Mouse (Mus musculus): Measurements from ENCODE around the gene Tbc1d4. TPM values are rescaled to one million over a fixed set of nuclear protein-coding genes. Genes with fewer than 3 reads are reported as not detected.
A peak's percentile ranks its signal among the peaks of the same experiment; 100 is the strongest.
"Not testable (repeated sequence)": the region's sequence is repeated elsewhere in the genome, so short reads cannot be mapped to it uniquely, and the experiment has no call there.

Gene Tbc1d4
- polyA plus RNA-seq, 1 experiment from 2014 or later = 11.2 TPM

DNA sequence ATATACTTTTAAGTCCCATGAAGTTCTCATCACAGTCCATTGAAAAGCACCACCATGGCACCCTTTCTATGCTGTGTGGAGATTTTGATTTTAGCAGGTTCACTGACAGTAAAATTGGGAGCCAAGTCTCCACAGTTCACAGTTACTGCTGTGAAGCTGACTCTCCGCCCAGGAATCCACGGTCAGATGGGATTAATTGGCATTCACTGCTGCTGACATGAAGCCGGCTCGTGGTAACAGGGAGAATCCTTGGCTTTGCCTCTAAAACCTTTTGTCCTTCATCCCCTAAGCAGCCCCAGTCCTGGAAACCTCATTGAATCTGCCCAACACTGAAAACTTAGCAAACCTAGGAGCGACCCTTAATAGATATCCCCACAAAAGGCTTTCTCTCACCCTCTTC, 17.9 kb downstream of the Tbc1d4 start:
- no peak overlapping the region for H3K4me2 ChIP-seq (replicated peaks)
- no peaks in the 10 kb centered on the region for H3K9me3 ChIP-seq (replicated peaks)
- no peak overlapping the region for H3K9ac ChIP-seq
- H3K4me1 ChIP-seq = no peaks in the 10 kb centered on the region
- no peaks in the 10 kb centered on the region for H3K27me3 ChIP-seq
- WGBS = 76% methylated on average over 5 of the region's 5 CpGs
- H3K4me3 ChIP-seq = no peak overlapping the region
- no peaks in the 10 kb centered on the region for H3K36me3 ChIP-seq
- ATAC-seq (ENCODE audit: low FRiP score) = no peak
- H3K27ac ChIP-seq = no peak overlapping the region

DNA sequence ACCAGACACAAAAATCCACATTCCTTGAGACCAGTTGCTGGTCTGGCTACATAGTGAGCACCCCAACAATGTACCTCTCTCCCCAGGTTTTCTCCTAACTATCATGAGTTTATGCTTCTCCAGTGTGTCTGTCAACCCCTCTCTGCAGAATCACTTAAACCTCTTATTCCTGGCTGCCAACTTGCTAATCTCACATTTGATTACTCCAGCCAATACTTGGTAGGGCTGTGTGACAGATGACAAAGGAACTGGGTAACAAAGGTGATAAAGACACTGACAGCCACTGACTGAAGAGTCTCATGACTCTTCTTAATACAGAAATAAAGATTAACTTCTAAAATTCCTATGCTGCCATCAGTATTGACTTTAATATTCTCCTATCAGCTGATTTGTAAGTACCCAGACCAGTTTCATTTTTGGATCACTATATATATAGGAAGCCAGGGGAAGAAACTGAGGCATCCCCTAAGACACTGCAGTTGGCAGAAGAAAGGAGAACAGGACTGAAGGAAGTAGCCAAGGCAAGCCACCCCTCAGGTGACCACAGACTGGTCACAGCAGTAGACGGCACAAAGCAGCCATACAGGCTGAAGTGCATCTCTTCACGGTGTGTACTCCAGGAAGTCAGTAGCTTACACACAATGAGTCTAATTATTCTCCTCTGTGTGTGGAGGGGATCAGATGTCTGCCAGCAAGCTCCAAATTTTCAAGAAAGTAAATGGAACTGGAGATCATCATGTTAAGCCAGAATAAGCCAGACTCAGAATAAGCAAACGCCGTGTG, 20.6 kb downstream of the Tbc1d4 start:
- ATAC-seq (ENCODE audit: low FRiP score); H3K4me2 ChIP-seq (replicated peaks); H3K27me3 ChIP-seq; H3K4me1 ChIP-seq; H3K36me3 ChIP-seq; H3K27ac ChIP-seq; H3K9me3 ChIP-seq (replicated peaks); H3K4me3 ChIP-seq; H3K9ac ChIP-seq: not testable (repeated sequence)
- 78% methylated on average over 3 of the region's 4 CpGs for WGBS

DNA sequence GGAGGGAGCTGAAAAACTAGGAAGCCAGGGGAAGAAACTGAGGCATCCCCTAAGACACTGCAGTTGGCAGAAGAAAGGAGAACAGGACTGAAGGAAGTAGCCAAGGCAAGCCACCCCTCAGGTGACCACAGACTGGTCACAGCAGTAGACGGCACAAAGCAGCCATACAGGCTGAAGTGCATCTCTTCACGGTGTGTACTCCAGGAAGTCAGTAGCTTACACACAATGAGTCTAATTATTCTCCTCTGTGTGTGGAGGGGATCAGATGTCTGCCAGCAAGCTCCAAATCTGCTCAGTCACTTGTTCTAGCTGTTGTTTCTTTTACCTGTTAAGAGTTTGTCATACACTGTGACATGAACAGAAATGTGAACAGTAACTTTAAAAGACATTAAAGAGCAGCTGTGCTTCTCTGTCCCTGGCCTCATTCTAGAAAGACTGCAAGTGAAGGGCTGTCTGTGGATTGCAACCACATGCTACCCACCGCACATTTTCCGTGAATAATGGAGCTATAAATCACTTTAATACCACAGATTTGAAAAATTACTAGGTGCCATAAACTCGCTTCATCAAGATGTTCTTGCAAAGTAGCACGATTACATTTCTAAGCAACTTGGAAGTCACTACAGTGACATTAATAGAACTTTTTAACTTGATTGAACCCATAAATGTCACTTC, 21.5 kb downstream of the Tbc1d4 start:
- H3K4me1 ChIP-seq; H3K27ac ChIP-seq; H3K4me3 ChIP-seq; H3K36me3 ChIP-seq; H3K9me3 ChIP-seq (replicated peaks); H3K27me3 ChIP-seq; H3K9ac ChIP-seq; H3K4me2 ChIP-seq (replicated peaks); ATAC-seq (ENCODE audit: low FRiP score): not testable (repeated sequence)
- 77% methylated on average over 4 of the region's 6 CpGs for WGBS

DNA sequence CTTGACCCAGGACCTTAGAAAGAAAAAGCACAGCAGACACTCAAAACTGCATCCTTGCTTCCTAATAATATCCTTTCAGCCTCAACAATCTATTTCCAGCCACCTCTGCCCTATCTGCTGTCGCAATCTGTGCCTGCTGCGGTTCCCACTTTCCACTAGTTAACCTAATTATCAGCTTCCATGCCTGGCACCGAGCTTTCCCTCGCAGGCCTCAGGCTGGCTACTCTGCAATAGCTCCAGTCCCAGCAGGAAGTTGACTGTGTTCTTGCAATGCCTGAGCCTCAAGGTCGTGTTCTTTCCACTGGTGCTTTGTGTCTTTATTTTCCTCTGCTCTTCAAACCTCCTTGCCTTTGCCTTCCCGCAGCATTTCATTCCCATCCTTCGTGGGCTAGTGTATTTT, 22.9 kb downstream of the Tbc1d4 start:
- WGBS = 70% methylated on average over 7 of the region's 7 CpGs

DNA sequence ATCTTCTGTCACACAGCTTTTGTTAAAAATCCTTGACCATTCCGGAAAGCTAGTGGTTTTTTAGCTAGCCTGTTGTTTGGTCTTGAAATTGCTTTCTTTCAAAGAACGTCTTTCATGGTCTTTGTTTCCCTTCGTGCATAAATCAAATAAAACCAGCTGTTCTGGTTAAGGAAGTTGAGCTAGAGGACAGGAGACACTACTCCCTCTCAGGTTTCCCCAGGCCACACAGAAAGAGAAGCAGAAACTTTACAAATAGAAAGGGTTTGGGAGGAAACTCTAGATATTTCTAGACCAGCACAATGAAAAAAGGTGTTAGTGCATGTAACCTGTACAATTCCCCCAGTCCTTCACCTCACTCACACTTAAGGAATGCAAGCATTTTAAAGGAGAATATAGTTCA, 33.3 kb downstream of the Tbc1d4 start:
- Histone ChIP-seq H3K4me2 (replicated peaks) (no peak overlapping the region), H3K4me3 (no peak overlapping the region), H3K36me3 (no peaks in the 10 kb centered on the region), H3K27ac (no peak overlapping the region), H3K9me3 (replicated peaks) (no peaks in the 10 kb centered on the region), H3K4me1 (no peaks in the 10 kb centered on the region), H3K9ac (no peak overlapping the region), H3K27me3 (no peaks in the 10 kb centered on the region)
- ATAC-seq (ENCODE audit: low FRiP score) = no peak
- WGBS = 30% methylated on average over 3 of the region's 3 CpGs

More for the DNA sequence above, 22.9 kb downstream of the Tbc1d4 start:
- Histone ChIP-seq H3K36me3 (no peaks in the 10 kb centered on the region), H3K9me3 (replicated peaks) (no peaks in the 10 kb centered on the region), H3K4me1 (no peaks in the 10 kb centered on the region), H3K27me3 (no peaks in the 10 kb centered on the region), H3K9ac (no peak overlapping the region), H3K4me3 (no peak overlapping the region), H3K4me2 (replicated peaks) (no peak overlapping the region), H3K27ac (no peak overlapping the region)
- ATAC-seq (ENCODE audit: low FRiP score) = no peak

DNA sequence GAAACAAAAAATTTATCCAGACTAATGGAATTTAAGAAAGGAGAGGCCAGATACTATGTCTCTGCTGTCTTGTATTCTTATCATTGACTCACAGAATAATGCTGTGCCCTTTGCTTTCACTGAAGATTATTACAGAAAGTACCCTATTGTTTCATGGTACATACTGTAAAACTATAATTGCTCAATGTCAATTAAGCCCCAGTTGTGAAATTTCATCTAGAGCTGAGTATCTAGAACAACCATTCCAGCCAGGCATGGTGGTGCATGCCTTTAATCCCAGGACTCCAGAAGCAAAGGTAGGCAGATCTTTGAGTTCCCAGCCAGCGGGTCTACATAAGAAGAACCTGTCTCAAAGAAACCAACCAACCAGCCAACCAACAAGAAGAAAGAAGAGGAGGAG, 34.5 kb downstream of the Tbc1d4 start:
- 100% methylated on average over 1 of the region's 1 CpGs for WGBS
- Histone ChIP-seq H3K9me3 (replicated peaks) (no peaks in the 10 kb centered on the region), H3K4me2 (replicated peaks) (no peak overlapping the region), H3K27ac (no peak overlapping the region), H3K36me3 (no peaks in the 10 kb centered on the region), H3K27me3 (no peaks in the 10 kb centered on the region), H3K4me3 (no peak overlapping the region), H3K9ac (no peak overlapping the region), H3K4me1 (no peaks in the 10 kb centered on the region)
- ATAC-seq (ENCODE audit: low FRiP score) = no peak

DNA sequence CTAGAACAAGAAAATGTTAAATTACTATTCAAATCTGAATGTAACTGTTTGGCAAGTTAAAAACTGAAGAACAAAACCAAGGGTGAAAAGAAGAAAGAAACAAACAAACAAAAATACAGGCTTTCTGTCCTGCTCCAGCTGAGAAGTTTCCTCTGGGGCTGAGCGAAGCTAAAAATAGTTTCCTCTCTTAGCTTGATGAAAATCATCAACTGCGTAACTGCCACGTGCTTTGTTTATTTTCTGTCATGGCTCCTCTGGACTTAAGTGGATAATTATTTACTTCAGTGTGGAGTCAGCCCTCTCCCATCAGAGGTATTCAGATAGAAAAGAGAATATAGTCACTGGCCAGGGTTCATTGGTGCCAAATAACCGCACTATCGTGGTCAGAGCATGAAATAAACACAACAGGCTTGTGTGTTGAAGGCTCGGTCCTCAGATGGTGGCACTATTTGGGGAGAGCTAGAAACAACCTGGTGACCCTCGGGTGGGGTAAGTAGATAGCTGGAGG, 35.8 kb downstream of the Tbc1d4 start:
- no peak overlapping the region for H3K4me2 ChIP-seq (replicated peaks)
- WGBS = 80% methylated on average over 7 of the region's 7 CpGs
- ATAC-seq (ENCODE audit: low FRiP score) = no peak
- H3K4me3 ChIP-seq = no peak overlapping the region
- no peaks in the 10 kb centered on the region for H3K36me3 ChIP-seq
- no peaks in the 10 kb centered on the region for H3K27me3 ChIP-seq
- H3K27ac ChIP-seq = no peak overlapping the region
- H3K4me1 ChIP-seq = no peaks in the 10 kb centered on the region
- no peaks in the 10 kb centered on the region for H3K9me3 ChIP-seq (replicated peaks)
- no peak overlapping the region for H3K9ac ChIP-seq

DNA sequence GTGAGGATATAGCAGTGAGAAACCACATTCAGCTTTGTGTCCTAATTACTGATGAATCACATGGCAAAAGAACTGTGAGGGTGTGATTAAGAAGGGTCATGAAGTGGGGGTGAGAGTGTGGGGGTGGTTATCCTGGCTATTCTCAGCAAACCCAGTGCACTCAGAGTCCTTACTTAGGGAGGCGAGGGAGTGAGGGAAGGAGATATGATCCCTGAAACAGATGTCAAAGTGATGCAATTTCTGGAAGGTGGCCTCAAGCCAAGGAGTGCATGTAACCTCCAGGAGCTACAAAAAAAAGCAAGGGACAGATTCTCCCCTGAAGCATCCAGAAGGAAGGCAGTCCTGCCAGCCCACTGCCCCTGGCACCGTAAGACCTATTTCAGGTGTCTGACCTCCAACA, 40.2 kb downstream of the Tbc1d4 start:
- no peak overlapping the region for H3K4me3 ChIP-seq
- no peak for ATAC-seq (ENCODE audit: low FRiP score)
- WGBS = 87% methylated on average over 2 of the region's 2 CpGs
- H3K4me2 ChIP-seq (replicated peaks) = no peak overlapping the region
- H3K9me3 ChIP-seq (replicated peaks) = no peaks in the 10 kb centered on the region
- no peak overlapping the region for H3K27ac ChIP-seq
- no peaks in the 10 kb centered on the region for H3K4me1 ChIP-seq
- H3K36me3 ChIP-seq = no peaks in the 10 kb centered on the region
- no peaks in the 10 kb centered on the region for H3K27me3 ChIP-seq
- no peak overlapping the region for H3K9ac ChIP-seq

DNA sequence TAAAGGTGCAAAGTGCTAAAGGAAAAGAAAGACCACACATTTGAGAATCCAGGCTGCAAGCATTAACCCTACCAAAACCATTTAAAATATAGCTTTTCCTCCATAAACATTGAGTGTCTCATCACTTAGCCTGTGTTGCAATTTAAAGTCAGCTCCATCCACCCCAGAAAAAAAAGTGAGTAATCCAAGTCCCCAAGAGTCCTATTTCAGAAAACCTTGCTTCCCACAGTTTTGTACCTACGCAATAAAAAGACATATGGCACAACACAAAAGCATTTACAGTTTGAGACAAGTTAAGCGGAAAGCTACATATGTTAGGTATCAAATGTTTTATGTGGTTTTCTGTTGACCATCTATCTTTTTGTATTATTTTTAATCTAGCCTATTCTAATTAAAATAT, 42.3 kb downstream of the Tbc1d4 start:
- no peaks in the 10 kb centered on the region for H3K4me1 ChIP-seq
- no peak overlapping the region for H3K9ac ChIP-seq
- H3K4me3 ChIP-seq = no peak overlapping the region
- no peaks in the 10 kb centered on the region for H3K9me3 ChIP-seq (replicated peaks)
- H3K27ac ChIP-seq = no peak overlapping the region
- ATAC-seq (ENCODE audit: low FRiP score) = no peak
- H3K27me3 ChIP-seq = no peaks in the 10 kb centered on the region
- H3K36me3 ChIP-seq = no peaks in the 10 kb centered on the region
- no peak overlapping the region for H3K4me2 ChIP-seq (replicated peaks)
- 96% methylated on average over 2 of the region's 2 CpGs for WGBS

DNA sequence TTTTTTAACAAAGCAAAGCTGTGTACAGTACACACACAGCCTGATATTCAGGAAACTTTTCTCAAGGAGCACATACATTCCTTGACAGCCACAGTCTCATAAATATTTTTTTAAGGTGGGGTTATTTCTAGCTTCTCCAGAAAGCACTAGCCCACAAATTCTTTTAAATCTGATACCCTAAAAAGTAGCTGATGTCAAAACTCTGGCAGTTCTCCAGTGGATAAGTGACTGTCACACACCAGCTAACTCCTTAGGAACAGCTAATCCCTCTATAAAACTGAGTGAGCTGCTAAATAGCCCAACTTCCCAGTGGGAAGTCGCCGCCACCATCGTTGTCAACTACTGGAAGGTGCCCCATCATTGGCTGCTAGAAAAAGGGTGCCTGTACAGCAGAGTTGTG, 43.3 kb downstream of the Tbc1d4 start:
- H3K9ac ChIP-seq = no peak overlapping the region
- no peaks in the 10 kb centered on the region for H3K27me3 ChIP-seq
- H3K4me3 ChIP-seq = no peak overlapping the region
- H3K36me3 ChIP-seq = no peaks in the 10 kb centered on the region
- WGBS = 82% methylated on average over 3 of the region's 3 CpGs
- no peak overlapping the region for H3K4me2 ChIP-seq (replicated peaks)
- H3K4me1 ChIP-seq = peaks cover 2% of the 10 kb centered on the region; the same call in 1 of the 2 replicates
- no peak overlapping the region for H3K27ac ChIP-seq
- H3K9me3 ChIP-seq (replicated peaks) = no peaks in the 10 kb centered on the region
- no peak for ATAC-seq (ENCODE audit: low FRiP score)

DNA sequence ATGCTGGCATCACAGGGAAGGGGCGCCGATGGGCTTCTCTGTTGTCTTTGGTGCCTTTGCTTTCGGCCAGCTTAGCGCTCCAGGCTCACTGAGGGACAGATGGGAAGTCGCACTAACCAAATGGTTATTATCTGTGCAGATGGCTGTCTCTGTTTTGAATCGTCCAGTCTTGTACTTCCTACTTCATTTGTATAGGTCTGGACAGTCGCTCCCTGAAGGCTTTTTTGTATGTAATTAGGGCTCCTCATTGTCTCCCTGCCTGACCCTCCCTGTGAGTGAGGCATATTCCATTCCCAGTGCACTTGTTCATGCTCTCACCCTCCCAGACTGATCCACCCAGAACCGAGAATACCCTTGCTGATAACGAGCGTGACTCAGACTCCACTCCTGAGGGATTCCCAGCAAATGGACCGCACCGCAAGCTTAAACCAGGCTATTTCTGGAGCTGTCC, 47.7 kb downstream of the Tbc1d4 start:
- no peak overlapping the region for H3K27ac ChIP-seq
- H3K9ac ChIP-seq = no peak overlapping the region
- peak overlapping the region; percentile 22; the same call in 1 of the 2 replicates for H3K4me2 ChIP-seq (replicated peaks)
- peak; percentile 92 for ATAC-seq (ENCODE audit: low FRiP score)
- 53% methylated on average over 12 of the region's 12 CpGs for WGBS
- no peak overlapping the region for H3K4me3 ChIP-seq
- H3K9me3 ChIP-seq (replicated peaks) = no peaks in the 10 kb centered on the region
- H3K36me3 ChIP-seq = no peaks in the 10 kb centered on the region
- H3K4me1 ChIP-seq = peaks cover 2% of the 10 kb centered on the region; the same call in 1 of the 2 replicates
- no peaks in the 10 kb centered on the region for H3K27me3 ChIP-seq

DNA sequence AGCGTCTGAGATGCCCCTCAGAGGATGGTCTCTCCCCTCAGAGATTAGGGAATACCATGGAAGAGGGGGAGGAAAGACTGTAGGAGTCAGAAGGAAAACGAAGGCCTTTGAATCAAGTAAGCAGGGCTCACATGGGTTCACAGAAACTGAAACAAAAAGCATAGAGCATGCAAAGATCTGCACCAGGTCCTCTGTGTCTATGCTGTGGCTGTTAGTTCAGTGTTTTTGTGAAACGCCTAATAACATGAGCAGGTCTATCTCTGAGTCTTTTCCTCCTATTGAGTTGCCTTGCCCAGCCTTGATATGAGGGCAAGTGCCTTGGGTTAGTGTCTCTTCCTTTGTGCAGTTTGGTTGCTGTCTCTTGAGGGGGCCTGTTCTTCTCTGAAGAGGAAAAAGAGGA, 49.5 kb downstream of the Tbc1d4 start:
- Histone ChIP-seq H3K27ac (no peak overlapping the region), H3K27me3 (no peaks in the 10 kb centered on the region), H3K4me2 (replicated peaks) (no peak overlapping the region), H3K4me1 (peaks cover 2% of the 10 kb centered on the region; the same call in 1 of the 2 replicates), H3K4me3 (no peak overlapping the region), H3K9me3 (replicated peaks) (no peaks in the 10 kb centered on the region), H3K9ac (no peak overlapping the region), H3K36me3 (no peaks in the 10 kb centered on the region)
- 76% methylated on average over 3 of the region's 3 CpGs for WGBS
- no peak for ATAC-seq (ENCODE audit: low FRiP score)
